Mouse (Mus musculus) brain, embryonic 18.5 days (tissue): ENCODE measurements around the gene Xrcc3.

ENCODE experiments used
- DNase-seq: peaks from one replicate; pipeline ENCODE4 v3.0.0-alpha.2; 2012; ENCODE audit warnings: low read depth, low spot score

Xrcc3 gene

GRCm38 (mm10) chr12:111813766-111814617 is at the start of gene Xrcc3, which contains the start of gene Zfyve21:
Xrcc3 (minus strand) TSS chr12:111813873.
Zfyve21 (plus strand) TSS chr12:111814170.
- peak; percentile 99 for DNase-seq

GRCm38 (mm10) chr12:111855448-111855847 is 41.8 kb upstream of the Xrcc3 start:
- no peak for DNase-seq

GRCm38 (mm10) chr12:111853546-111853945 is 39.9 kb upstream of the Xrcc3 start:
- no peak for DNase-seq

GRCm38 (mm10) chr12:111853011-111853436 is 39.4 kb upstream of the Xrcc3 start:
- no peak for DNase-seq

GRCm38 (mm10) chr12:111851745-111852144 is 38.1 kb upstream of the Xrcc3 start:
- no peak for DNase-seq

GRCm38 (mm10) chr12:111851235-111851634 is 37.6 kb upstream of the Xrcc3 start:
- no peak for DNase-seq

- DNase-seq: no peak
These were observed 34.7 kb upstream of the Xrcc3 start for GRCm38 (mm10) chr12:111848300-111848798.

- no peak for DNase-seq
These were observed 33.1 kb upstream of the Xrcc3 start for GRCm38 (mm10) chr12:111846815-111847214.

GRCm38 (mm10) chr12:111845953-111846352 is 32.3 kb upstream of the Xrcc3 start:
- no peak for DNase-seq

- no peak for DNase-seq
These were observed 29.8 kb upstream of the Xrcc3 start for GRCm38 (mm10) chr12:111843470-111843869.

GRCm38 (mm10) chr12:111842565-111843433 is 29.1 kb upstream of the Xrcc3 start:
- no peak for DNase-seq

- no peak for DNase-seq
These were observed 19.8 kb upstream of the Xrcc3 start for GRCm38 (mm10) chr12:111833457-111833856.

- no peak for DNase-seq
These were observed 19.0 kb upstream of the Xrcc3 start for GRCm38 (mm10) chr12:111832643-111833042.

- DNase-seq: no peak
These were observed 16.7 kb upstream of the Xrcc3 start for GRCm38 (mm10) chr12:111830375-111830774.

GRCm38 (mm10) chr12:111829954-111830353 is 16.3 kb upstream of the Xrcc3 start:
- no peak for DNase-seq

- DNase-seq: no peak
These were observed 15.8 kb upstream of the Xrcc3 start for GRCm38 (mm10) chr12:111829447-111829846.

- no peak for DNase-seq
These were observed 13.9 kb upstream of the Xrcc3 start for GRCm38 (mm10) chr12:111827556-111827955.

GRCm38 (mm10) chr12:111821931-111822330 is 8.3 kb upstream of the Xrcc3 start:
- no peak for DNase-seq

- no peak for DNase-seq
These were observed 7.0 kb upstream of the Xrcc3 start for GRCm38 (mm10) chr12:111820708-111821107.

GRCm38 (mm10) chr12:111819936-111820335 is 6.3 kb upstream of the Xrcc3 start:
- no peak for DNase-seq

GRCm38 (mm10) chr12:111817991-111818390 is 4.3 kb upstream of the Xrcc3 start:
- no peak for DNase-seq

GRCm38 (mm10) chr12:111816967-111817366 is 3.3 kb upstream of the Xrcc3 start:
- no peak for DNase-seq
